Mouse (Mus musculus) testis, postnatal 10 days (tissue): ENCODE measurements around the gene Sval2.

Source experiments
- DNase-seq: peaks from one replicate; pipeline ENCODE4 v3.0.0; 2021; ENCODE audit warnings: low spot score

Gene Sval2

GRCm38 (mm10) chr6:41852689-41853088 lies at the start of gene Sval2:
TSS of gene Sval2 (plus strand) at chr6:41852989.
- DNase-seq, result no peak

DNA sequence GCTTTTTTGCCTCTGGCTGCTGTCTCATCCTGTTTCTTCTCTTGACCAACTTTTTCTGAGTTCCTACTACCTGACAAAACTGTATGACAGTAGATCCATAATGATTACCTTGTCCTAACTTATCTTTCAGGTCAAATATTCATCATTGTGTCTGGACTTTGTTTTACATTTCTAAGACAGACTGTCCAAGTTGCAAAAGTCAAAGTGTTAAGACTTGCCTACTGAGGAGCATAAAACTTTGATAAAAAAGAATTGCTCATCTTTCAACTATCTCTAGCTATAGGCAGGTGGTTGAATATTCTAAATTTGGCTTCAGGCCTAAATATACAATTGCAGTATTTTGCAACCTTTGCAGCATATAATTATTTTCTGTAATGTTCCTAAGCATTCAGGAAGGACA lies 28.7 kb upstream of the Sval2 start:
- no peak for DNase-seq

GRCm38 (mm10) chr6:41829516-41829915 lies 23.3 kb upstream of the Sval2 start:
- no peak for DNase-seq

GRCm38 (mm10) chr6:41847235-41847634 lies 5.6 kb upstream of the Sval2 start, which contains the start of gene Pip:
TSS of gene Pip (plus strand) at chr6:41847535.
- no peak for DNase-seq

DNA sequence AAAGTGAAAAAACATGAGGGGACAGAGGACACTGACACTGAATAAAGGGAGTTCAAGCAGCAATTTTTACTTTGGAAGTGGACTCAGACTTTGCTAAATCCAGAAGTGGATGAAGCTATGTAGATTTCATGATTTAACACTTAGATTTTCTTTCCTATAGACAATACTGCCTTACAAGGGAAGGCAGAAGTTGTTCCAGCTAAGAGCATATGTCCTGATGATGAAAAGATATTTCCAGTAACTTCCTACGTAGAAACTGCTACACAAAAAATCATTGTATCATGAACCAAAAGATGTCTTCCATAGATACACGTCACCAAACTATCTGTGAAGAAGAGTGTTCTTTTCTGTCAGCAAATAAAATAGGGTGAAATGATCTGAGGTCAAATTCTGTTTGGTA lies 11.2 kb downstream of the Sval2 start:
- no peak for DNase-seq

GRCm38 (mm10) chr6:41911625-41912024 lies 58.8 kb downstream of the Sval2 start:
- DNase-seq, result no peak
